Mouse (Mus musculus) C2C12 (cell line): ENCODE measurements around the gene Chic1.

Experiments used
- CEBPB ChIP-seq: IDR thresholded peaks from one replicate; pipeline ENCODE4 v1.6.1; 2011; ENCODE audit warnings: low read depth, mild to moderate bottlenecking, control low read depth, moderate library complexity
- CTCF ChIP-seq: IDR thresholded peaks from one replicate; pipeline ENCODE4 v1.5.1; 2011; ENCODE audit not compliant: control insufficient read depth, insufficient read depth, insufficient read length
- FOSL1 ChIP-seq: IDR thresholded peaks from one replicate; pipeline ENCODE4 v1.8.0; 2011; ENCODE audit warnings: mild to moderate bottlenecking, low read length; ENCODE audit not compliant: poor library complexity, insufficient read depth, severe bottlenecking
- MAX ChIP-seq: IDR thresholded peaks from one replicate; pipeline ENCODE4 v1.6.1; 2011; ENCODE audit warnings: mild to moderate bottlenecking, control low read depth
- MYOD1 ChIP-seq: IDR thresholded peaks from one replicate; pipeline ENCODE4 v1.6.1; 2011; ENCODE audit warnings: low read depth; ENCODE audit not compliant: control insufficient read depth, insufficient read length
- MYOG ChIP-seq: IDR thresholded peaks from one replicate; pipeline ENCODE4 v1.6.1; 2011; ENCODE audit not compliant: control insufficient read depth, insufficient read length; ENCODE audit errors: extremely low read depth
- USF1 ChIP-seq: IDR thresholded peaks from one replicate; pipeline ENCODE4 v1.6.1; 2011; ENCODE audit warnings: low read depth, mild to moderate bottlenecking, control low read depth, moderate library complexity

GRCm38 (mm10) chrX:103384528-103384927 lies 28.3 kb downstream of the Chic1 start:
- no peak for TF ChIP-seq CTCF
- no peak for TF ChIP-seq USF1
- no peak for TF ChIP-seq FOSL1
- TF ChIP-seq MAX: no peak
- no peak for TF ChIP-seq MYOG
- no peak for TF ChIP-seq CEBPB
- TF ChIP-seq MYOD1: no peak
